Mouse (Mus musculus): ENCODE measurements at regions not wholly inside any gene's neighbourhood (a gene's known extent, or its start where the extent isn't known, plus 50 kb on each side); places are given as distances from the start of the nearest gene placed in this dataset.

DNA sequence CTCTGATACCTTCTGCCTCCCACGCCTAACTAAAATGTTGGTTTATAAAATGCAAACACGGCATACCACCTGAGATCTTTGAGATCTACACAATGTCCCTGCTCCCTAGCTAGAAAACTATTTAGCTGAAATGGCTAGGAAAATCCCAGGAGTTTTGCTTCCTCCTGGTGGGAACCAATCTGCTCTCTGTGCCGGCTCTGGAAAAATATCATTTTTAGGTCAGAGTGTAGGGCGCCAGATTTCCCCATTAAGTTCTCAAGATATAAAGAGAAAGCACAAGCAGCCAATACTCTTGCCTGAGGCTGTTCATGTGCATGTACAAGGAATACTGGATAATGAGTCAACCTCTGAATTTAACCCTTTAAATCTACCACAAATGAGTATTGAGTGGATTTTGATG lies 301.0 kb downstream of the 9330182O14Rik start:
- DNase-seq, result peak; percentile 18

DNA sequence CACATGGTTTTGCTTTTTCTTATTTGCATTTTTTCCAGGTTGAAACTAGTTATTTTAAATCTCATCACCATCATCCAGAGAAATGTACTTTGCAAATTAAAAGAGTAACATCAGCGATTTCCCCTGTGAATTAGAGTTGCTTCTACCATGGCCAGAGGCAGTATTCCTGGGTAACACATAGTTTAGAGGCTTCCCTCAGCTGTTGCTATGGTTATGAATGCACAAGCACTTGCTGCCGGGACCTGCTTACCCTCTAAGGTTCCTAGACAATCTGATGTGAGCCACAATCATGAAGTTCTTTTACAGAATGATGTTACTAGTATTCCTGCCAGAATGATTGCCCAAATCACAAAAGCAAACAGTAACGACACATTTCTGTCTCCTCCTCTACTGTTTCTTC lies 302.5 kb downstream of the 9330182O14Rik start:
- no peak for DNase-seq

DNA sequence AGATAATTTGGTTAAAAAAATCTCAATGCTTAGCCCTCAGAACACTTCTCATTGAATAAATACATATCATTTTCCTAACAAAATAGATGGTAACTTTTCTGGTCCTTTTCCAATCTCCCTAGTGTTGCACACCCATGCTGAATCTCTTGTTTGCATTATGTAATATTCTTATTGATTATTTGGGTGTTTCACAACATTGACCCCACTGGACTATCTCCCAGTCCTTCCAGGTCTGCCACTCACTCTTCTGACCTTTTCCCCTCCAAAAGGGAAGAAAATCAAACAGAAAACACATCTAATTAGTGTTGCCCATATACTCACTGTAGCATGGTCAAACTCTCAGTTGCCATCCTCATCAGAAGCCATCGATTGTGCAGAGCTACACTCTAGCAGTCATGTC lies 305.7 kb downstream of the 9330182O14Rik start:
- DNase-seq, result no peak

DNA sequence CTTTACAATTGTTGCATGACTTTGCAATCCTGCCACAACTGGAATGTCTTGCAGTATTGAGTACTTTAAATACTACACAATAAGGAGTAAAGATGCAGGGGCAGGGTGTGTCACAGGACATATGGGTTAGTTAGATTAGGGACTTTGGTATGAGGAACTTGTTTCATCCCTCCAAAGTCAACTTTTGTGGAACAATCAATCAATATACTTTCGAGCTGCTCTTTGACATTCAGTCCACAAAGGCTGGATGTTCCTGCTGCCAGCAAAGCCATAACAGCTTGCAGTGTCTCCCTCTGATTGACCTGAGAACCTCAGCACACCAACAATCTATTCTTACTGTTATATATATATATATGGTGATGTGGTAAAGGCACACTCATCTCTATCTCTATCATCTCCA lies 314.5 kb downstream of the 9330182O14Rik start:
- no peak for DNase-seq

DNA sequence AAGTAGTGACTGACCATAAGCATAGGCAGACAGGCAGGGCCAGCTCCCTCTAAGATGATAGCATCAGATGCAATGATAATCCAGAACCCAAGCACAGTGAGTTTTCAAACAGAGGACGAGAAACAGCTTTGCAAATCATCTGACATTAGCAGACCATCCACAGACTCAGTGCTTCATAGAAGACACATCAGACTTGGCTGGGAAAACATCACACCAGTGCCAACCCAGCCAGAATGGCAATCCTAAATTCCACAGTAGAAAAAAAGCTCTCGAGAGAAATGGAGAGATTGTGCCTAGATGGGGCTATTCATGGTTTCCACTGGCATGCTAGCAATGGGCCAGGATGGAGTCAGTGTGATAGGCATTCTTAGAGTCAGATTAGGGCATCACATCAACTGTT lies 319.1 kb downstream of the 9330182O14Rik start:
- DNase-seq, result no peak

DNA sequence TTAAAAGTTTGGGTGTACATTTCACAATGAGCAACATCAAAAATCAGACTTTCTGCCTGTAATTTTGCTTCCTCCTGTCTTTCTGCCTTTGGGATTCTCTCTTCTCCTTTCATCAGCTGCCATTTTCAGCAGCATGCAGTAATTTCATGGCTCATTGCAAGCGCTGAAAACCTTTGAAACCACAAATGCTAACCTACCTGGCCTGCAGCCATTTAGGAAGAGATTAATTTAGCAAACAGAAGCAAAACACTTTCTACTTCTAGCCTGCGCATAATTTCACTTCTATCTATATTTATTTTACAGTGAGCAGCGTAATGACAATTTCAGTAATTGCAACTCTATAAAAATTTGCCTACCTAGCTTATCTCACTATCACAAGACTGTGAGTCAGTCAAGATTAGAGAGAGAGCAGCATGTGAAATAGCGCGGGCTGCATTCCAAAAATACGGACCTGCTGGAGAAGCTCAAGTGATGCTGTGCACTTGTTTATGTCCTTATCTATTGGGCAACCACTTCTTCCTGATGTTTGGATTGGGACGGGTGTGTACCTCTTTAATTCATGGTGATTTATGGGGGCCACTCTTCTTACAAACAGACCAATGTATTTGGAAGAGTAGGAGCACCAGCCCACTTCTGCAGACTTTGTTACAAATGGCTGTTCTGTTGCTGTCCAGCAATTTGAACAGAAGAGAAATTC lies 341.6 kb downstream of the 9330182O14Rik start:
- peak; percentile 61 for DNase-seq

DNA sequence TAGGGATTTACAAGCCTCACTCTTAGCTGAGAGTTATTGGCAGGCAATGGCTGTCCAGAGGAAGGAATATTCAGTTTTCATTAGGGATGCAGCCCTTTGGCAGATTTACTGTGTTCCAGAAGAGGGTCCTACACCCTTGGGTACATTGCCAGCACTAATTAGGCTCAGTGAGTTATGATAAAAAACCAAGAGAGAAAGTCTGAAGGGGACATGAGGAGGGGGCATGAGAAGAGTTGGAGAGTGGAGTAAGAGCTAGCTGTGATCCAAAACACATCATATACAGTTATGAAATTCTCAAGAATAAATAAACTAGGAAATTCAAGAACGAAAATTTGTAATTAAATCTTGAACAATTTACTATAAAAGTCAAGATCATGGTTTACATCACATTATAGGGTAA lies 346.2 kb downstream of the 9330182O14Rik start:
- DNase-seq, result no peak

DNA sequence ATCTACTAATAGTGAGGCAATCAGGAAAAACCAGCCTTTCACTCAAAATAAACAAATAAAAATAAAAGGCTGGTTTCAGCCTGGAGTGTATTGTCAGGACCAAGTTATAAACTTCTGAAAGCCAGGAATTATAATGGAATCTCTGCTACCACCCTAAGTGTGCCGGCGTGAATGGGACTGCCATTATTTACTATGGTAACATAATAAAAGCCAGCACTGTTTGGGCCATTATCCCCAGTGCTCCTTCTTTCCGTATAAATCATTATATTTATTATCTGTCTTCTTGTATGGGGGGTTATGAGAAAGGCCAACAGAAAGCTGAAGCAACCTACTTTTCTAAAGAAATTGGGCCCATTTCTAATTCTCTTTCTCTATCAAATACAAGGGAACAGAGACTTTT lies 347.1 kb downstream of the 9330182O14Rik start:
- DNase-seq, result no peak

DNA sequence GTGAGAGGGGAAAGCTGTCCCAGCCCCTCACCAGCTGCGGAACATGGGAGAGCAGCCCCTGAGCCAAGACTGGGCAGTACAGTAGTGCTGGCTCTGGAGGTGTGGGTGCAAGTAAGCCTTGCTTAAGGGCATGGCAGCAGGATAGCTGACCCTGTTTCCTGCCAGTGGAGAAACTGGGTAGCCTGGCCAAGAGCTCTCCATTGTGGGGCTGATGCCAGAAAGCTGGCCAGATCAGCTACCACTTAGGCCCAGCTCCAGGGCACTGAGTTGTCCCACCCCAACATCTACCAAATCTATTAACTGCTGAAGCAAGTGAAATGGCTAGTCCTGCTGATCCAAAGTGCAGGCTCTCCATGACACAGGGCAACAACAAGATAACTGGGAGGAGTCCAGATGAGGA lies 351.8 kb downstream of the 9330182O14Rik start:
- DNase-seq, result no peak

DNA sequence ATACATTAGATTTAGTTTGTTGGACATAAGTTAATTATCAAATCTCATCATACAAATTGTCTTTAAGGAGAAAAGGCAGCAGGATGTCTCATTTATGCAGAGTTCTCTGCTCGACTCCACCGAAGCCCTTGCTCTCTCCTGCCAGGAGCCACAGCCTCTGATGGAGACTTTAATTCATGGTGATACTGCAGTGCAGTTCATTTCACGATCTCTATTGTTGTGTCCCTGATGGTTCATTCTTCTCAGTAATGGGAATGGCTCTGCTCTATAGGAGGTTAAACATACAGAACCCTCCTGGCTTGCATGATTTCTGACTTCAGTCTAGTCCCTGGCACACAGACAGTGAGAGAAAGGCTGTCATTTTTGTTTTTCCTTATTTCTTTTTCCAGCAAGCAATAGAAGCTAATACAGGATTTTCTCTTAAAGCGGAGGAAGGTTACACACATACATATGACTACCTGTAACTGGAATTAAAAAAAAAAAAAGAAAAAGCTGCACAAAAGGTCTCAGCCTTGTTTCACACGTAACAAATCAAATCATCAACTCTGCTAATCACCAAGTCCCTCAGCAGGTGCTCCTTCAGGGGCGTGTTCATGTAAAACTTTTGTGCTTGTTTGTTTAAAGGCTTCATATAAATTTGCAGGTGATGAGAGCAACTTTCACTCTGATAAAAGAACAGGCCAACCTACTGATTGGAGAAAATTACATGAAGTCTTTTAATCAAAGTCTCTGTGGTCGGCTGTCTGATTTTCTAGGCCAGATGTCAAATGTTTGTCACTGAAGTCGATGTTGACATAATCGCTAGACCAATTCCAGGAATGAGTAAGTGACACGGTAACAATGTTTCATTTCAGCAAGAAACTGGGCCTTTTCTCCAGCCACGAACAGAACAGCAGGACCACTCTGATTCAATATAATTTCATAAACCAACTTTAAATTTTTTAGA lies 367.3 kb downstream of the 9330182O14Rik start:
- DNase-seq, result no peak

DNA sequence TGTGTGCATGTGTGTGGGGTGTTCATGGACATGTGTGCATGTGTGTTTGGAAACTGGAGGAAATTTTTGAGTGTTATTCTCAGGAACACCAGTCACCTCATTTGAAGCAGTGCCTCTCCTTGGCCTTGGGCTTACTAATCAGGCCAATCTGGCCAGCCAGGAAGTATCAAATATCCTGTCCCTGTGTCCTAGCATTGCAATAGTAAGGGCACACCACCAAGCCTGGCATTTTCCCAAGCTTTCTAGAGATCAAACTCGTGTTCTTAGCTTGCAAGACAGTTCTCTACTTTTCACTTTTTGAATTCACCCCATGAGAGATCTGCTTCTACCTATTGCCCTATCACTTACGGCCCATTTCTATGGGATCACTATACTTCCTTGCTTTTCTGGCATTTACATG lies 376.7 kb downstream of the 9330182O14Rik start:
- no peak for DNase-seq

DNA sequence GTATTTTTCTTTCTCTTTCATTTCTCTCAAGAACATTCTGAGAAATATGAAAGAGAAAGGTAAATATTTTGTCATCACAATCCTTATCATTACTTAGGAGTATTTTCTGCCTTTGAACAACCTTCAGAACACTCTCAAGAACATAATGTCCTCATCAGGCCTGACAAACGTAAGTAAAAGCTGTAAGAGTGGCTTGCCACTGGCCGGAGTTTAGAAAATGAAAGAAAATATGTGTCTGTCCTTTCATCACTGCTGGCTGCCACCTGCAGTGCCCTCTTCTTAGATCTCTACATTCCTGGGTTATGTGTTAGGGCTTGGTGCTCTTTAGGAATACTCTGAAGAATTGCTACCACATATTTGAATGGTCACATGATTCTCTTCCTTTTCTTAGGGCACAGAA lies 390.2 kb downstream of the 9330182O14Rik start:
- no peak for DNase-seq

DNA sequence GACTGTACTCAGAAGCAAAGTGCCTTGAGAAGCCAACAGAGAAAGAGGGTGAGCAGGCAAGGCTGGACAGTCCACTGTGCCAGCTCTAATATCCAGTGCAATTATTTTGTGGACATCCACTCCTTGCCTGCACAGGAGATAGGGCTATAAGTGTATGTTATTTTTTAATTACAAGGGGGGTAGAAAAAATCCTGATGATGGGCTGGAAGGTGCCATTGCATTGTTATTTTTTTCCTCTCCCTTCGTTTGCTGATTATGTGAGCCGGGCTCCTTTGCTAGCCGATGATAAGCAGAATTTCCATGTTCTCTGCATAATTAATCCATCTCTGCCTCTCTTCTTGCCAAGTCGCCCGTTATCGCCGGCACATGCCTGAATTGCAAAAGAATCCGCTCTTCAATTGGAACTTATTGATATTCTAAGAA lies 399.3 kb downstream of the 9330182O14Rik start:
- peak; percentile 57 for DNase-seq

DNA sequence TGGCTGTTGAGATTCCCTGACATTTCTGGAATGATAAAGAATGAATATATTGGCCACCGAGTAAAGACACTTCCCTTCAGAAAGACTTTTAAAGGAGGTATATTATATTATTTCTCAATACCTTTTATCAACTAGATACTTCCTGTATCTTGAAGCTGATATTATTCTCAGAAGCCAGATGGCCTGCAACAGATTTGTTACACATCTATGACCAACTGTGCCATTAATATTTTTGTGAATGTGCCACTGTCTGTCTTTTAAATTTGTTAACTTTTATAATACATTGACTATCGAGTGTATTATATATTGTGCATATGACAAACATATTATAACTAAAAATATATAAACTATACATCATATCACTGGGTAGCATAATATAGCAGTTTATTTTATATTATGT lies 427.5 kb downstream of the 9330182O14Rik start:
- no peak for DNase-seq

DNA sequence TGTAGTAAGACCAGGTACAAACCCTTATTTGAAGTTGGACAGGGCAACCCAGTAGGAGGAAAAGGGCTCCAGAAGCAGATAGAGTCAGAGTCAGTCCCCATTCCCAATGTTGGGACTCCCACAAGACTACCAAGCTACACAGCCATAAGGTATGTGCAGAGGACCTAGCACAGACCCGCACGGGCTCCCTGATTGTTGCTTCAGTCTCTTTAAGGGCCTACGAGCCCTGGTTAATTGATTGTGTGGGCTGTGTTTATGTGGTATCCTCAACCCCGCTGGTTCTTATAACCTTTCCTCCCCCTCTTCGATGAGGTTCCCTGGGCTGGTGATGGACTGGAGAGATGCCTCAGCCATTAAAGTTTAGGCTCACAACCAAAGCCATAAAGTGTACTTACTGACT lies 431.6 kb downstream of the 9330182O14Rik start:
- no peak for DNase-seq

DNA sequence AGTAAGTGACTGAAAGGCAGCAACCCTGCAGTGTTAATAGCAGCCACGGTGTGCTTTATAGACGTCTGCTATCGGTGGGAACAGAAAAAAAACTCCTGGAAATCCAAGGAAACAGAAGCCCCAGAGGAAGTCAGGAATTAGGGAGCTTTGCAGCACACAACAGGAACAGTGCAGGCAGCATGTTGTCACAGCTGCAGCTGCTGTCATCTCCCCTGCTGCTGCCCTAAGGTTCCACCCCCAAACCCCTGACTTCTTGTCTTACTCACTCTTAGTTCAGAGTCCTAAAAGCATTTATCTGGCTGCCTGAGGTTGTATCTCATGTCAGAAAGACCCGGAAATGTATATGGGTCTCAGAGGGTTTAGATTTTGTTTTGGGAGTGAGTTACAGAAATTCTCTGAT lies 432.3 kb downstream of the 9330182O14Rik start:
- DNase-seq, result no peak

DNA sequence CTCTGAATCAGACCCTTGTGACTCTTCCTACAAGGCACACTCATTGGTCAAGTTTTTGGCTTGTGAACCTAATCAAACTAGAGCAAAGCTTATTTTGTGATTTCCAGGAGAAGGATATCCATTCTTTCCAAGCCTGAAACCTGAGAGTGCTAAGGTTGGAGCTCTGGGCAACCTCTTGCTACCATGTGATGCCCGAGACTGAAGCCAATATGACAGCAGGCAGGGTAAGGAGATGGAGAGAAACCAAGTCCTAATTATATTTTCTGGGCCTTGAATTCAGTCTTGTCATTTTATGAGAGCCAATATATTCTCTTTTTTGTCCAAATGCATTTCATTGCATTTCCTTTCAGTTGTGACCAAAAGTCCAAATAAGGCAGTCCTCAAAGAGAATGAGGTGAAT lies 434.5 kb downstream of the 9330182O14Rik start:
- DNase-seq, result peak; percentile 41

Measured in cerebellum, adult 8-10 months (tissue).